Mouse (Mus musculus) hindbrain, embryonic 16.5 days (tissue): ENCODE measurements around the gene Dppa4. TPM values are rescaled to one million over a fixed set of nuclear protein-coding genes. Genes with fewer than 3 reads are reported as not detected.

ENCODE experiments used
- ATAC-seq: fragments of 200-750 bp; cut with Nextera tagmentation; 2 replicates; pipeline ENCODE4 v1.8.0; 2017; ENCODE audit warnings: moderate TSS enrichment, moderate library complexity
- H3K27ac ChIP-seq: fragments of 300-500 bp; sonication (generic); 2 replicates; pipeline ENCODE4 v1.5.1; 2014; ENCODE audit warnings: low read depth, mild to moderate bottlenecking, control low read depth, low read length, moderate library complexity
- H3K27me3 ChIP-seq: fragments of 300-500 bp; sonication (generic); replicated peaks from 2 replicates; pipeline ENCODE4 v1.6.1; 2014; ENCODE audit warnings: low read length; ENCODE audit not compliant: control insufficient read depth, insufficient read depth
- H3K36me3 ChIP-seq: fragments of 300-500 bp; sonication (generic); 2 replicates; pipeline ENCODE4 v1.6.1; 2014; ENCODE audit warnings: mild to moderate bottlenecking, low read length, moderate library complexity, mixed read lengths; ENCODE audit not compliant: control insufficient read depth, insufficient read depth
- H3K4me1 ChIP-seq: fragments of 300-500 bp; sonication (generic); 2 replicates; pipeline ENCODE4 v1.6.1; 2014; ENCODE audit warnings: low read depth, low read length; ENCODE audit not compliant: control insufficient read depth, insufficient read depth
- H3K4me2 ChIP-seq: fragments of 300-500 bp; sonication (generic); 2 replicates; pipeline ENCODE4 v1.6.1; 2014; ENCODE audit warnings: mild to moderate bottlenecking, low read length, control low read depth, moderate library complexity
- H3K4me3 ChIP-seq: fragments of 300-500 bp; sonication (generic); 2 replicates; pipeline ENCODE4 v1.5.1; 2014; ENCODE audit warnings: mild to moderate bottlenecking, low read length, control low read depth, moderate library complexity
- H3K9ac ChIP-seq: fragments of 300-500 bp; sonication (generic); 2 replicates; pipeline ENCODE4 v1.6.1; 2014; ENCODE audit warnings: low read depth, mild to moderate bottlenecking, control low read depth, low read length, moderate library complexity
- H3K9me3 ChIP-seq: fragments of 300-500 bp; sonication (generic); 2 replicates; pipeline ENCODE4 v1.6.1; 2014; ENCODE audit warnings: mild to moderate bottlenecking, low read length, moderate library complexity; ENCODE audit not compliant: control insufficient read depth
- WGBS: fragments of 180-500 bp; shearing (Covaris S2); extraction: QIAGEN DNeasy Blood & Tissue Kit; methylation state at CpG from one replicate; pipeline ENCODE4 v1.1.7; 2014; 5-methylcytosine and 5-hydroxymethylcytosine counted together
- polyA plus RNA-seq: library from polyadenylated mRNA; unstranded; fragments of >200 nt; fragmentation: Nextera tagmentation; extraction: Ambion mirVana; gene quantifications from 2 replicates; pipeline ENCODE4 v1.2.1, GENCODE M21; 2015

Gene Dppa4
- not detected in 2 replicates for polyA plus RNA-seq

- Histone ChIP-seq H3K4me2 (no peak within 1 kb of the TSS), H3K9me3 (no peaks in the 10 kb centered on the region), H3K4me1 (no peaks in the 10 kb centered on the region), H3K27me3 (no peaks in the 10 kb centered on the region), H3K27ac (no peak within 1 kb of the TSS), H3K9ac (no peak within 1 kb of the TSS), H3K4me3 (no peak within 1 kb of the TSS), H3K36me3 (no peaks in the 10 kb centered on the region)
- ATAC-seq = no peak
- WGBS = 88% methylated on average over 4 of the region's 4 CpGs
These were observed at the start of gene Dppa4 for GRCm38 (mm10) chr16:48283517-48283916. Dppa4 (plus strand) TSS chr16:48283733.

- Histone ChIP-seq H3K36me3 (no peaks in the 10 kb centered on the region), H3K27ac (no peak overlapping the region), H3K4me2 (no peak overlapping the region), H3K27me3 (no peaks in the 10 kb centered on the region), H3K4me1 (no peaks in the 10 kb centered on the region), H3K9me3 (no peaks in the 10 kb centered on the region), H3K9ac (no peak overlapping the region), H3K4me3 (no peak overlapping the region)
- ATAC-seq = no peak
- WGBS = 97% methylated on average over 1 of the region's 1 CpGs
These were observed 48.5 kb upstream of the Dppa4 start for GRCm38 (mm10) chr16:48234999-48235398.

- H3K4me1 ChIP-seq = no peaks in the 10 kb centered on the region
- H3K4me2 ChIP-seq = no peak overlapping the region
- 91% methylated on average over 7 of the region's 7 CpGs for WGBS
- no peaks in the 10 kb centered on the region for H3K9me3 ChIP-seq
- no peak overlapping the region for H3K4me3 ChIP-seq
- ATAC-seq = no peak
- H3K27ac ChIP-seq = no peak overlapping the region
- no peak overlapping the region for H3K9ac ChIP-seq
- H3K36me3 ChIP-seq = no peaks in the 10 kb centered on the region
- H3K27me3 ChIP-seq = no peaks in the 10 kb centered on the region
These were observed 45.9 kb upstream of the Dppa4 start for GRCm38 (mm10) chr16:48237676-48238075.

- 64% methylated on average over 2 of the region's 2 CpGs for WGBS
- Histone ChIP-seq H3K27ac (no peak overlapping the region), H3K9me3 (no peaks in the 10 kb centered on the region), H3K4me1 (no peaks in the 10 kb centered on the region), H3K27me3 (no peaks in the 10 kb centered on the region), H3K36me3 (no peaks in the 10 kb centered on the region), H3K4me2 (no peak overlapping the region), H3K9ac (no peak overlapping the region), H3K4me3 (no peak overlapping the region)
- ATAC-seq = peak; percentile 70; the same call in 1 of the 2 replicates
These were observed 36.4 kb upstream of the Dppa4 start for GRCm38 (mm10) chr16:48247044-48247661.

GRCm38 (mm10) chr16:48252824-48253223, 30.7 kb upstream of the Dppa4 start:
- Histone ChIP-seq H3K4me1 (no peaks in the 10 kb centered on the region), H3K4me3 (no peak overlapping the region), H3K4me2 (no peak overlapping the region), H3K27ac (no peak overlapping the region), H3K27me3 (no peaks in the 10 kb centered on the region), H3K9ac (no peak overlapping the region), H3K36me3 (no peaks in the 10 kb centered on the region), H3K9me3 (no peaks in the 10 kb centered on the region)
- WGBS = 78% methylated on average over 4 of the region's 4 CpGs
- no peak for ATAC-seq

- no peak overlapping the region for H3K27ac ChIP-seq
- 94% methylated on average over 5 of the region's 5 CpGs for WGBS
- ATAC-seq = no peak
- no peaks in the 10 kb centered on the region for H3K27me3 ChIP-seq
- no peak overlapping the region for H3K4me2 ChIP-seq
- no peaks in the 10 kb centered on the region for H3K4me1 ChIP-seq
- H3K4me3 ChIP-seq = no peak overlapping the region
- H3K36me3 ChIP-seq = no peaks in the 10 kb centered on the region
- no peaks in the 10 kb centered on the region for H3K9me3 ChIP-seq
- no peak overlapping the region for H3K9ac ChIP-seq
These were observed 28.9 kb upstream of the Dppa4 start for GRCm38 (mm10) chr16:48254584-48254983.

GRCm38 (mm10) chr16:48259519-48259918, 24.0 kb upstream of the Dppa4 start:
- Histone ChIP-seq H3K4me2 (no peak overlapping the region), H3K9me3 (no peaks in the 10 kb centered on the region), H3K27ac (no peak overlapping the region), H3K27me3 (no peaks in the 10 kb centered on the region), H3K36me3 (no peaks in the 10 kb centered on the region), H3K4me3 (no peak overlapping the region), H3K4me1 (no peaks in the 10 kb centered on the region), H3K9ac (no peak overlapping the region)
- 94% methylated on average over 4 of the region's 4 CpGs for WGBS
- no peak for ATAC-seq

GRCm38 (mm10) chr16:48262901-48263300, 20.6 kb upstream of the Dppa4 start:
- no peaks in the 10 kb centered on the region for H3K36me3 ChIP-seq
- no peaks in the 10 kb centered on the region for H3K27me3 ChIP-seq
- no peaks in the 10 kb centered on the region for H3K9me3 ChIP-seq
- no peak overlapping the region for H3K9ac ChIP-seq
- no peak overlapping the region for H3K4me2 ChIP-seq
- ATAC-seq = no peak
- no peak overlapping the region for H3K4me3 ChIP-seq
- WGBS = 80% methylated on average over 1 of the region's 1 CpGs
- no peak overlapping the region for H3K27ac ChIP-seq
- H3K4me1 ChIP-seq = no peaks in the 10 kb centered on the region

GRCm38 (mm10) chr16:48265856-48266255, 17.7 kb upstream of the Dppa4 start:
- WGBS = 82% methylated on average over 4 of the region's 4 CpGs

More at GRCm38 (mm10) chr16:48265856-48266255, 17.7 kb upstream of the Dppa4 start:
- no peaks in the 10 kb centered on the region for H3K4me1 ChIP-seq
- H3K27ac ChIP-seq = no peak overlapping the region
- no peaks in the 10 kb centered on the region for H3K36me3 ChIP-seq
- H3K4me2 ChIP-seq = no peak overlapping the region
- H3K4me3 ChIP-seq = no peak overlapping the region
- no peaks in the 10 kb centered on the region for H3K9me3 ChIP-seq
- H3K27me3 ChIP-seq = no peaks in the 10 kb centered on the region
- ATAC-seq = no peak
- no peak overlapping the region for H3K9ac ChIP-seq
